Mouse (Mus musculus) urinary bladder, postnatal 25 days (tissue): ENCODE data around the gene 6430548M08Rik.

Source experiments
- DNase-seq: peaks from one replicate; pipeline ENCODE4 v3.0.0; 2022; ENCODE audit warnings: low spot score

The 6430548M08Rik gene

DNA sequence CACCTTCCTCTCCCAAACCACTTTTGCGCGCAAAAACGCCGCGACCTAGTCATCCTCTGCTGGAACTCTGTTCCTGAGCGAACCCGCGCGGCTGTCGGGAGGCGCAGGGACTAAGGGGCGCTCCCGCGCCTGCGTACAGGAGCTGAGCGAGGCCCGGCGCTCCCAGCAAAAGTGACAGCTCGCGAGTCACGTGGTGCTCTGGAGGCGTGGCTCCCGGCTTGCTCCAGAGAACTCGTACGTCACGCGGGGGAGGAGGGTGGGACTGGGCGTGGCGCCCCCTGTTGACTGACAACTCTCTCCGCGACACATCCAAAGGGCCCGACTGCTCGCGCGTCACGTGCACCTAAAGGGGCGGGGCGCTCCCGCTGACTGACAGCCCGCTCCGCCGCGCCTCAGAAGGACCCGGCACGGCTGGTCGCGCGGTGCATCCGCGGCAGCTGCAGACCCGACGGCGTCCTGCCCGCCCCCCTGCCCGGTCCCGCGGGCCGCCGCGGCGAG lies at the start of gene 6430548M08Rik:
Gene 6430548M08Rik, plus strand, starts transcription at position 395 of the 498 bp plus-strand sequence.
- peak; percentile 99 for DNase-seq

DNA sequence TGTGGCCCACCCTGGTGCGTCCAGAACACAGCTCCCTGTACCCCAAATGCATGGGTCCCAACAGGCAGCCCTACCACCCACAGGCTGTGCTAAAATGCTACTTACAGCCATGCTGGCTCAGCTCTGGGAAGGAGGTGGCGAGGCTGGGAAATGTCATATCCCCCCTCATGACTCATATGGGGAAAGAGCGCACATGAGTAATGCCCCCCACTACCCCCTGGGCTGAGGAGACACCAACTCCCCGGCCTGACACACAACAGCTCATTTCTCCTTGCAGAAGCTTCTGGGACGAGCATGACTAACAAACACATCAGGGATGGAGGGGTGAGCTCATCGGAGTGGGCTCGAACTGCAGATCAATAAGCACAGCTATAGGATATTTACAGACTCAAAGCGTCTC lies 48.3 kb upstream of the 6430548M08Rik start:
- no peak for DNase-seq

DNA sequence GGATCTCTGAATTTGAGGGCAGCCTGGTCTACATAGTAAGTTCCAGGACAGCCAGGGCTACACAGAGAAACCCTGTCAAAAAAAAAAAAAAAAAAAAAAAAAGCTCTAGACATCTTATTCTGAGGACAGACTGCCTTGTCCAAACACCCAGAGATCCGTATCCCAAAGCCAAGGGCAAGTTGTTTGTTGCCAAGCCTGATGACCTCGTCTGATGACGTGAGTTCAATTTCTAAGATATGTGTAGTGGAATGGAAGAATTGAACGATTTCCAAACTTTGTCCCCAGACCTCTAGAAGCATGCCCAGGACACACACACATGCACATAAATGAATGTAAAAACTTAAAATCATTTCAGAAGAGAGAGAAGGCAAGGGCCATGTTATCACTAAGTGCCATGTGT lies 47.7 kb upstream of the 6430548M08Rik start:
- DNase-seq, result no peak

DNA sequence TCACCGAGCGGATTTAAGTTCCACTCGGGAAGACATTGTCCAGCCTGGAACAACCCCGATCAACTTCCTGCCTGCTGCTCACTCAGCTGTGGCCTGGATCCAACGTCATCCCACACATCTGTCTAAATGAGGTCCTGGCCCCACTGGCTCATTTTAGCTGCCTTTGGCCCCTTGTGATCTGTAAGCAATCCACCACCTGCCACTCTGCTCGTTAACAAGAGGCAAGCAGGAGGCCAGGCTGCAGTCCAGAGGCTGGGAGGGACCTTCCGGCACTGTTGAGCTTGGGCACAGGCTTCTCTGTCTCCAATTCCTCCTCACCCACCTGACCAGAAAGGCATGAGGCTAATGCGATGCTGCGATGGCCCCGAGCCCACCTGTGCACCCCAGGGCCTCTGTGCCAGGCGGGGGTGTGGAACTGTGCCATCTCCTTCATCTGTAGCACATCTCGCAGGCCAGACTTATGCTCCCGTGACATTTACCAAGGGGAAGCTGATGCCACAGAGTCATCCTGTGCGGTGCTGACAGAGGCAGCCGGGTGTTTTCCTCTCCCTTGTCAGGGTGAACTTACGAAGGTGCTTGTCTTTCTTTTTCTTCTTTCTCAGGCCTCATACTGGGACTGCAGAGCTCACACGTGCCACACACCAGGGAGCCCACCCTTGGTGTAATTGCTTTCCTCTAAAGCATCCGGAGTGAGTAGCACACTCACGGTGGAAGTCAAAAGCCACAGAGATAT lies 45.9 kb upstream of the 6430548M08Rik start:
- no peak for DNase-seq

DNA sequence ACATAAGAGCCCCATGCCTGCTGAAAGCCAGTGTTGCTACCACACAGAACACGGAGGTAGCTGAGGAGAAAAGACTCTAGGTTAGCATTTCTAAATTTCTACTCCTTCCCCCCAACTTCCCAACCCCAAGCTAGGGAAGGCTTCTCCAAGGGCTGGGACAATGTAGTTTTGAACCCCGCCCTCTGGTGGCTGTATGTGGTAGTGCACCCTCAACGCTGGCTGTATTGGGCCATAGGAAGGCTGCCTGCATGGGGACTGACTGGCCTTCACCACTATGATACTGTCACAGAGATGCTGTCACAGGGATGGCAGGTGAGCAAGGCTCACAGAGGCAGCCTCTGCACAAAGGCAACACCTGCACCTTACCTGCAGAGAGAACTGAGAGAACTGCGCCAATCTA lies 42.3 kb upstream of the 6430548M08Rik start:
- peak; percentile 83 for DNase-seq

DNA sequence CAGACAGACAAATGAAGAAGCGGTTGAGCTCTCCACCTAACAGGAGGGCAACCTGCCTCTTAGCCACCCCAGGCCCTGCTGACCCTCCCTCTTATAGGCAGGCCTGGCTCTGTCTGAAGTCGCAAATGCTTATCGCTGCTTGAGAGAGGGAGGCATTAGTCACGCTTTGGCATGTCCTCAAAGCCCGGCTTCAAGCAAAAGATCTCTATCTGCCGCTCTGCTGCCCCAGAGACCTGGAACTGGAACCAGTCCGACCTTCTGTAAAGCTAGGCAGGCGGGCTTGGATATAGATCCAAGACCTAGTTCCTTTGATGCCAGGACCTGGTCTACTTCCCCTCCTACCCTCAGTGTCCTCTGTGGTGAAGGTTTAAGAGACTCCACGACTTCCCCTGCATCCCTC lies 41.7 kb upstream of the 6430548M08Rik start:
- DNase-seq, result peak; percentile 52

DNA sequence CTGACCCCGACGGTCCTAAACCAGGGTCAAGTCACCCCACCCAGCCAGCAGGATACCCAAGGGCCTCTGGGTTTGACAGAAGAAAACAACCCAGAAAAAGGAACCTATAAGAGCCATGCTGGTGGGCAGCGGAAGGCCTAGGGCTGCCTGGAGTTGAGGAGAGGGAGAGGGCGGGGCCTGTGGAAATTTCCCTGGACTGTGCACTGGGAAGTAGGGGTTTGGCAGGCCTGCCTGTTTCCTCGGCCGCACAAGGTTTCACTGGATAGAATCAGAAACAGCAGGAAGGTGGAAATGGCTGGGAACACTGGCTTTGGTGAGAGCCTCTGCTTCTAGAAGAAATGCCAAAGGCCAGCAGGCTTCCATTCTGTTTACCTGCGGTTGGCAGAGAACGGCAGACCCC lies 41.1 kb upstream of the 6430548M08Rik start:
- no peak for DNase-seq

DNA sequence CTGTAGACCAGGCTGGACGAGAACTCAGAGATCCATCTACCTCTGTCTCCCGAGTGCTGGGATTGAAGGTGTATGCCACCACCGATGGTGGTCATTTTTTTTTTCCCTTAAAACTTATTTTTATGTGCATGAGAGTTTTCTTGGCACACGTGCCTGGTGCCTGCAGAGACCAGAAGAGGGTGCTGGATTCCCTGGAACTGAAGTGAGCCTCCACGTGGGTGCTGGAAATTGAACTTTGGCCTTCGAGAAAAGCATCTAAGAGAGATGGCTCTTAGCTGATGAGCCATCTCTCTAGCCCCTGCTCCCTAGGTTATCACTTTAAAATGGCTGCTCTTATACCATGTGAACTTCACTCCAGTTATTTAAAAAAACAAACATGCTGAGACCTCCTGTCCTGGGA lies 39.4 kb upstream of the 6430548M08Rik start:
- DNase-seq, result no peak

DNA sequence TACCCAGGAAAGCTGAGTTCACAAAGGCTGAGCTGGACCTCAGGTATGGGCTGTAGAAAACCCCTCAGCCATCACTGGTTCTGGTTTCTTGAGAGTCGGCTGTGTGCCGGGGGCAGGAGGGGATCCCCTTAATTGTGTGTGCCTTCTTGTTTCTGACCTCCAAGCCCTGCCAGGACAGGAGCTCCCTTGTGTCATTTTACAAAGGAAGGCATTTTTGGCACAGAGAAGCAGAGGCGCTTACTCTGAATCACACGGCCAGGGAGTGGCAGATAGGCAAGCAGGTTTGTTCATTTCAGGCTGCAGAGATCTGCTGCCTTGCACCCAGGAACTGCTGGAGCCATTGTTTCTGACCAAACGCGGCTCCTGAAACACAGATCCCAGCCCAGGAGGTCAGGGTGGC lies 38.6 kb upstream of the 6430548M08Rik start:
- DNase-seq, result no peak

DNA sequence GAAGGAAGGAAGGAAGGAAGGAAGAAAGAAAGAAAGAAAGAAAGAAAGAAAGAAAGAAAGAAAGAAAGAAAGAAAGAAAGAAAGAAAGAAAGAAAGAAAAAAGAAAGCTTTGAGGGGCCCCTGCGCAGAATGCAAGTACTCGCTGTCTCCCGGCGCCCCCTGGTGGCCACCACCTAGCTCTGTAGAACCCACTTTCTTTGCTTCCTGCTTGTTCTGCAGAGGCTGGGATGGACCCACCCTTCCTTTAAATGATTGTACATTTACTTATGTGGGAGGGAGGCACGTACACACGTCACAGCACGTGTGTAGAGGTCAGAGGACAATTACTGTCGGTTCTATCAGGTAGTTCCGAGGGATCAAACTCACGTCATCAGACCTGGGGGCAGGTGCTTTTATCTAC lies 35.9 kb upstream of the 6430548M08Rik start:
- peak; percentile 84 for DNase-seq

DNA sequence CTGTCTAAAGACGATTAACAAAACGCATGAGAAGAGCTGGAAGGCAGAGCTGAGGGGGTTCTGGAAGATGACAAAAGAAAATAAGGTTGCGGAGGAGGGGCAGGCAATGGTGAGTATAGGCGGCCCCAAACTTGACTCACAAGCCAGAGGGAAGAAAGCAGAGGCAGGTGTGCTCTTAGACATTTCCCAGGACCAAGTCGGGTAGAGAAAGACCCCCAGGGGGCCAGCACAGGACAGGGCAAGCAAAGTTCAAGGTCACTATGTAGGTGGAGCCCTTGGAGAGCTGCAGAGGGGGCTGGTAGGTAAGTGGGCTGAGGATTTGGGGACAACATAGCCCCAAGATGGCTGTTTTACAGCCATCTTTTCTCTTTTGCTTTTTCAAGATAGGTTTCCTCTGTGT lies 34.6 kb upstream of the 6430548M08Rik start:
- no peak for DNase-seq

DNA sequence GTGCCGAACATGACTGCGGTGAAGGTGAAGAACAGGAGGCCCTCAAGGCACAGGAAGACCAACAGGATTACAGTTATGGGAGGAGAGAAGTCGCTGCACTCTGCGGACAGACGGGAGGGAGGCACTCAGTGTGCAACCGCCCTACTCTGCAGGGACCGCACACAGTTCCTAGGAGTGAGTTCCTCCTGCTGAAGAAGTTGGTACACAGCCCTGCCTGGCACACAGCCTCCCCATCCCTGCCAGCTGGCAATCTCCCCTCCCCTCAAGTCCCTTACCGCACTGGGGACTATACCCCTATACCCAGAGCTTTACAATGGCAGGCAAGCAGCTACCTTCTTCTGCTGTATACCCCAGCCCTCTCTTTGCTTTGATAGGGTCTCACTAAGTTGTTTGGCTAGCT lies 30.7 kb upstream of the 6430548M08Rik start:
- no peak for DNase-seq

DNA sequence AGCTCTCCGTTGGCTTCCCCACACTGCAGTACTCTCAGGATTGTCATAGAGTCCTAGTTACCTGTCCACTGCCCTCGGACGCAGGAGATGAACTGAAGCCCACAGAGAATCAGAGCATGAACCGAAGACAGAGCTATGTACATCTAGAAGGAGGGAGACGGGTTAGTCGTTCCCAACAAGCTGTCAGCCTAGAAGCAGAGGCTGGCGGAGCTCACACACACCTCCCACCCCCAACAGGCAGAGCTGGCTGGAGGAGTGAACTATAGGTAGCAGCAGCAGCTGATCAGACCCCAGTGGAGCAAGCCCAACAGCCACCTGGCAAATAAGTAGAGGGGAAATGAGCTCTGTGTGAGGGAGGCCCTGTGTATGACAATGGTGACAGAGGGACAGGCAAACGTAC lies 29.2 kb upstream of the 6430548M08Rik start:
- DNase-seq, result no peak

DNA sequence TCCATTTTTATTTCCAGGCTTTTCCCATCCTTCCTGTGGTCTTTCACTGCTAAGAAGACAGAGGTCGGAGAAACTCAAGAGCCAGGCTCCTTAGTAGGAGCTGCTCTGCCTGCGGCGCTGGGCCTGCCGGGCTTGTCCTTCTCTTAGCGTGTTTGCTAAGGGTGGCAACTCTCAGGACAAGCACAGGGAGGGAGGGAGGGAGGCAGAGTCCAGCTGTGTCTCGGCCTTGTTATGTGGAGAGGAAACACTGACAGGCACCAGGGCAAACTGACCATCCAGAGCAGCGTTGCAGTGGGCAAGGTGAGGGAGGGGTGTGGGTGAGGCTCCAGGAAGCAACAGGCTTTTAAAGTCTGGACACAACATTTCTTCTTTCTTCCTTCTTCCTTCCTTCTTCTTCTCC lies 24.4 kb upstream of the 6430548M08Rik start:
- no peak for DNase-seq

DNA sequence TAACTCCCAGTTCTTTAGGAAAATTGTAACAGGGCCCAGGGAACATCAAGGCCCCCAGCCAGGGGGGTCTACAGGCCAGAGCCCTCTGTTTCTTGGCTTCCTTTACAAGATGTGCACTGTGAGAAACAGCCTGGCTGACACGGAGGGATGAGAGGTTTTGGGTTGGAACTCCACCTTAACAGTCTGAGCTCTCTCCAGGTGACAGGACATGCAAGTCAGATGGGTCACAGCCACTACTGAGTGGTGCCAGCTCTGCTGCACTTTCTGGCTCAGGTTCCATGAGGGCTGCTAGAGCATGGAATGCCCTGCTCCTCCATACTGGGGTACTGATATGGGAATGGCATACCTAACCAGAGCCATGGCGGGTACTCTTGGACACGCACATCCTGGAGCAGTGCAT lies 22.9 kb upstream of the 6430548M08Rik start:
- no peak for DNase-seq

DNA sequence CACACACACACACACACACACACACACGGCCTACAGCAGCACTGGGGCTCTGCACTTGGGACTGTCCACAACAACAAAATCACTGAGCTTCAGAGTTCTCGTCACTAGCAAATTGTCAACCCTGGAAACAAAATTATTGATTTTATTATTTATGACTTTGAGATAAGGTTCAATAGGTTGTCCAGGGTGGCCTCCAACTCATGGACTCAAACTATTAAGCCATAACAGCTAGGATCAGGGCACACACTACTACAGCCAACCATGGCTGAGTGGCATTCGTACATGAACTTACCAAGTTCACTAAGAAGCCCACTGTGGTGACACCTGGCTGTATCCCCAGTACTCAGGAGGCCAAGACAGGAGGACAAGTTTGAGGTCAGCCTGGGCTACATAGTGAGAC lies 20.8 kb upstream of the 6430548M08Rik start:
- no peak for DNase-seq

DNA sequence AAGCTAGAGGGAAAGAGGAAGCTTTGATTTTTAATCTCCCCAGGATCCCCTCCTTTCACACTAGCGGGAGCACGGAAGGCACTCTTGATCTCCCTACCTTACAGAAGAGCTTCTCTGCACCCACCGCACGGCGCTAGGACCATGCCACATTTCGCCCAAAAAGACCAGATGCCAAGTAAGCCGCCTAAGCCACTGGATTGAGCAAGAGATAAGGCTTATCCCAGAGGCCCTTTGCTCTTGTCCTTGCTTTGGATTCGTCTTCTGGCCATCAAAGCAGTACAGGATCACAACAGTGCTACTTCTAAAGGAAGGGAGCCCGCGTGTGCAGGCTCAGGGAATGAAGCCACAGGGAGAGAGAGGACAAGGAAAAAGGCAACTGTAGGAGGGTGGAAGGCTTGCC lies 19.2 kb upstream of the 6430548M08Rik start:
- DNase-seq, result no peak

DNA sequence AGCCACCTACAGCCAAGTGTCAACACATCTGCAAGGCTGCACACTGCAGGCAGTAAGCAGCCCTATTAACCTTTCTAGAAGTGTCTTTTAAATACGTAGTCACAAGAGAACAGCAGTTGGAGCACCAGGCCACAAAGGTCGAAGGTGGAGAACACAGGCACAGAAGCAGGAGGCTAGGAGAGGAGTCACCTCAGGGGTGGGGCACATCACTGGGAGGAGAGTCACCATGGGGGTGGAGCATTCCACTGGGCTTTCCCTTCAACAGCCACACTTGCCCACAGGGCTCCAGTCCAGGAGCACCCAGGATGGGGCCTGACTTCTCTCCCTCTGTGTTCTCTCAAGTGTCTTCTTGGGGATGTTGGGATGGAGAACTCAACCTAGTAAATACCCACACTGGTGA lies 17.5 kb upstream of the 6430548M08Rik start:
- no peak for DNase-seq

DNA sequence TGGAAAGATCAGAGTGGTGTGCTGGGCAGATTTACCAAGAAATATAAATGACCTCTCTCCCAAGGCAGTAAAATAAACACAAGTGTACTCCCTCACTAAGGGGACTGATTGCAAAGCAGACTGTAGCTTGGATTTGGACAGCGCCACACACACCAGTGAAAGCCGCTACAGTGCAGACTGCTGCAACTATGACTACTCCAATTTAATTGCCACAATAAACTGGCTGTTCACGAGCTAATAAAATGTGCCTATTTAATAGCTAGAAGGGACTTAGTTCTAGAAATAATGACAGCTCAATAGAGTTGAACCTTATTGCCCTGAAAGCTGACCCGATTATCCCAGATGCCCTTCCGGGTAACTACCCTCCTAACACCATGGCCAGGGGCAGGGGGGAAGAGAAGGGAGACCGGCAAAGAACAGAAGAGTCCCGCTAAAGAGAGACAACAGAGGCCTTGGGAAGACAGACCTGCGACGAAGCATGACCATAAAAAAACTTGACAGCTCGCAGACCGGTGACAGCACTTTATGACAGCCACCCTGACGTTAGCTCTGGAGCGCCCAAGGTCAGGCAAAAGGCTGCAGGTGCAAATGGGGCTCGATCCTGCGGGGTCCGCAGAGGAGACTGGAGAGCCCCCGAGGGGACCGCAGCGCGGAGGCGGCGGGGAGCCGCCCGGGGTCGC lies 13.4 kb upstream of the 6430548M08Rik start:
- DNase-seq, result no peak

DNA sequence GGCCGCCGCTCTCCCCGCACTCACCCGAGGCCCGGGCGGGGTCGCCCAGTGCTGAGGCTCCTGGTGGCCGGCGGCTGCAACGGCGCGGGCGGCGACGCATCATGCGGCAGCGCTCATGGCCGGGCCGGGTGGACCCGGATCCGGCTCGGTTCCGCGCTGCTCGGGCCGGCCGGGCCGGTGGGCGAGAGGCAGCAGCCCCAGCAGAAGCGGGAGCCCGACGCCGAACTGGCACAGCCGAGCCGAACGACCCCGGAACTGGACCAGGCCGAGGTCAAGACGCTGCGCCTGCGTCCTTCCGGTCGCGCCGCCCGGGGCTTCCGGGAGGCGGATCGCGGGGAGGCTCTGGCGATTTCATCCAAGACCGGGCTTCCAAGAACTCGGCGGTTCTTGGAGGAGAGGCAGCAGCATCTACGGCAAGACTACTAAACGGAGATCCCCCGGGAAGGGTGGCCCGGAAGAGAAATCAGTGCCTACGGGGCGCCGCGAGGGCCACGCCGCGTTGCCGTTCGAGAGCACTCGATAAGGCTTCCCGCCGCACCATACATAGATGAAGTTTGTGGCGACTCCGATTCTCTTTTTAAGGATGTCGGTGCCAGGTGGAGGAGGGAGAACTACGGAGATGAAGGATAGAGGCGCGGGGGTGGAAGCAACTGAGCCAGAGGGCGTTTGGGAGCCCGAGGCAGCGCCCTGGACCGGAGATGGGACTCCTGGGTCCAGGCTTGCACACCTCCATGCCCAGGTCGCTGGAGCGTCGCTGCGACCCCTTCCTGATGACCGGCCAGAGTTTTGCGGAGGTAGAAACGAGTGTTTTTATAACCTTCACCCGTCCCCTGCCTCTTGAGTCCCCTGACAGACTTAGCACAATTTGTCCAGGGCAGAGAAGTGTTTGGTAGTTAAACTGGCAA lies 12.6 kb upstream of the 6430548M08Rik start, which contains the start of gene Zdhhc7:
Gene Zdhhc7, minus strand, starts transcription at position 415 of the 905 bp plus-strand sequence.
- peak; percentile 72 for DNase-seq

DNA sequence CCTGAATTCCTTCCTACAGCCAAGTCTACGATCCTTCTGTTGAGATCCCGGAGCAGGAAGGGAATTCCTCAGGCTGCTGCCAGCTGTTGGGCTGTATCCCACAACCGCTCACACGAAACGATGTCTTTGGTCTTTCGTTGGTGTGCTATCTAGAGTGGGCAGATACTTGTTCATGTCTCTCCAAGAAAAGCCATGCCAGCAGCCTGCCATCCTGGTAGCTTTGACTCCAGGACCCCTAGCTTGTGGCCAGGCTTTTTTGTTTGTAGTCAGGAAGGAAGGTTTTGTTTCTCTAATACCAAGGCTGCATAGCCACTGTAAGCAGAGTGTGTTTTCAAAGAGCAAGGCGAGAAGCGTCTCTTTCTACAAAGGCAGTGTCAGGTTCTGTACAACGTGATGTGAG lies 10.0 kb upstream of the 6430548M08Rik start:
- DNase-seq, result no peak

DNA sequence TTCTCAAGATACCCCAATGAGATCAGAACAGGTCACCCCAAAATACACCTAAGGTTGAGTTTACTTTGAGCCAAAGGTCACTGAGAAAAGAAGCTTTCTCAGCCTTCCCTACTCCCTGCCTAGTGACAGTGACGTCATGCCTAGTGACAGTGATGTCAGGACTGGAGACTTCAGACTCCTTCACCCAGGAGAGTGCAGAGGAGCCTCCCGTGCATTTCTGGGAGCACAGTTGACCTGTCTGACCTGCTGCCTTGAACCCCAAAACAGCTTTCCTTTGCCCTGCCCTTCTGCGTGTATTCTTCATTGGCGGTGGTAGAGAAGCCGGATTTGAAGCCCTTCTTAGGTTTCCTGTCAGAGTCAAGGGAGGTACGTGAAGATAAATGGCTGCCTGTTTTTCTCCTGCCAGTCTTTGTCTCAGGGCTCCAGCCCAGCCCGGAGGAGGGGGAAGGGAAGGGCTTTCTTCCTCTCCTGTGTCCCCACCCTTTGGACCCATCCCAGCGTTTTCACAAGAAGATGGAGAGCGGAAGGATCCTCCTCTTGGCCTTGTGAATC lies 9.2 kb upstream of the 6430548M08Rik start:
- peak; percentile 60 for DNase-seq
